Mouse (Mus musculus) kidney, embryonic 14.5 days (tissue): ENCODE results near the gene Smg5. TPM values are rescaled to one million over a fixed set of nuclear protein-coding genes. Genes with fewer than 3 reads are reported as not detected.
"Not testable (repeated sequence)": the region's sequence is repeated elsewhere in the genome, so short reads cannot be mapped to it uniquely, and the experiment has no call there.

ENCODE experiments used
- ATAC-seq: fragments of 200-750 bp; cut with Nextera tagmentation; 2 replicates; pipeline ENCODE4 v1.8.0; 2017; ENCODE audit warnings: moderate number of reproducible peaks, mild to moderate bottlenecking, moderate TSS enrichment, moderate library complexity; ENCODE audit not compliant: low FRiP score, low TSS enrichment
- H3K27ac ChIP-seq: fragments of 300-500 bp; sonication (generic); 2 replicates; pipeline ENCODE4 v1.5.1; 2014; ENCODE audit warnings: low read depth, mild to moderate bottlenecking, low read length, moderate library complexity, mixed read lengths
- H3K27me3 ChIP-seq: fragments of 300-500 bp; sonication (generic); 2 replicates; pipeline ENCODE4 v1.6.1; 2014; ENCODE audit warnings: mild to moderate bottlenecking, low read length; ENCODE audit not compliant: control insufficient read depth, insufficient read depth
- H3K36me3 ChIP-seq: fragments of 300-500 bp; sonication (generic); 2 replicates; pipeline ENCODE4 v1.6.1; 2014; ENCODE audit warnings: low read length, mixed read lengths; ENCODE audit not compliant: control insufficient read depth, insufficient read depth
- H3K4me1 ChIP-seq: fragments of 300-500 bp; sonication (generic); 2 replicates; pipeline ENCODE4 v1.6.1; 2014; ENCODE audit warnings: low read length, mixed read lengths; ENCODE audit not compliant: control insufficient read depth, insufficient read depth
- H3K4me2 ChIP-seq: fragments of 300-500 bp; sonication (generic); replicated peaks from 2 replicates; pipeline ENCODE4 v1.6.1; 2014; ENCODE audit warnings: low read depth, mild to moderate bottlenecking, low read length
- H3K4me3 ChIP-seq: fragments of 300-500 bp; sonication (generic); 2 replicates; pipeline ENCODE4 v1.5.1; 2014; ENCODE audit warnings: mild to moderate bottlenecking, low read length
- H3K9ac ChIP-seq: fragments of 300-500 bp; sonication (generic); 2 replicates; pipeline ENCODE4 v1.6.1; 2014; ENCODE audit warnings: low read depth, mild to moderate bottlenecking, low read length, moderate library complexity
- H3K9me3 ChIP-seq: fragments of 300-500 bp; sonication (generic); 2 replicates; pipeline ENCODE4 v1.6.1; 2016; ENCODE audit warnings: low read length; ENCODE audit not compliant: control insufficient read depth
- WGBS: fragments of 180-500 bp; shearing (Covaris S2); extraction: QIAGEN DNeasy Blood & Tissue Kit; methylation state at CpG from one replicate; pipeline ENCODE4 v1.1.7; 2014; 5-methylcytosine and 5-hydroxymethylcytosine counted together
- polyA plus RNA-seq: library from polyadenylated mRNA; unstranded; fragments of >200 nt; fragmentation: Nextera tagmentation; extraction: Ambion mirVana; gene quantifications from 2 replicates; pipeline ENCODE4 v1.2.1, GENCODE M21; 2014

Smg5 gene
- polyA plus RNA-seq: 36.5 and 47.4 TPM in 2 replicates

DNA sequence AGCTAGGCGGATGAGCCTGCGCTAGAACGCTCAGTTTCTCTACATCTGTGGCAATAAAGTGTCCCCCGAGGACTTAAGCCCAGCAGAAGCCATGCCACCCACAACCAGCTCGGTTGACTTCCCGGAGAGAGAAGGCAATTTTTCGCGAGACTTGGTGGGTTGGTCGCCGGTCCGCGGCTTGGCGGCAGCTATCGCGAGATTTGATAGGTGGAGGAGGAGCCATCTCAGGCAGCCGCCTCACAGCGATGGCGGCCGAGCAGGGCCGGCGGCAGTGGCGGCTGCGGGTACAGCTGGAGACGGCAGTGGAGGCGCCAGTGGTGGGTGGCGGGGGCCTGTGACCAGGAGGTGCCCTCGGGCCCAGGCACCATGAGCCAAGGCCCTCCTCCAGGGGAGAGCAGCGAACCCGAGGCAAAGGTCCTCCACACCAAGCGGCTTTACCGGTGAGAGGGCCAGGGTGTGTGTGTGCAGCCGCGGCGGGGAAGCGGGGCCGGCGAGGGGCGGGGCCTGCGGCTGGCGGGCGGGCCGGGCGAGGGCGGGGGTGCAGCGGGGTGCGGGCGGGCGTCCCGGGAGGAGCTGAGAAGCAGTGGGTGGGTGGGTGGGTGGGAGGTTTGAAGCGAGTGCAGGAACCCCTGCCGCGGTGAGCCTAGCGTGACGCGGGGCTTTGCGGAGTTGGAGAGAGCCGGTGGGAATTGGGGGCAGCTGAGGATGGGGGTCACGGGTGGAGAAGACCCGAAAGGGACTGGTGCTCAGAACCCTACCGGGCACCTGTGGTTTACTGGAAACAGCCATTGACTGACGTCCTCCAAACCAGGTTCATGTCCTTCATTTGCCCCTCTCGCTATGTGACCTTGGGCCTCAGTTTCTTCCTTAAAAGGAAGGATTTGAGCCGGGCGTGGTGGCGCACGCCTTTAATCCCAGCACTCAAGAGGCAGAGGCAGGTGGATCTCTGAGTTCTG, at the start of gene Smg5, which contains the start of gene Tmem79:
Gene Smg5 (plus strand): TSS at position 203 of the 956 bp plus-strand sequence.
Gene Tmem79 (minus strand): TSS at position 91 of the 956 bp plus-strand sequence.
- no peaks in the 10 kb centered on the region for H3K9me3 ChIP-seq
- peak within 1 kb of the TSS; percentile 50 for H3K4me2 ChIP-seq
- peak within 1 kb of the TSS; percentile 54 for H3K4me3 ChIP-seq
- no peaks in the 10 kb centered on the region for H3K27me3 ChIP-seq
- whole genome bisulfite sequencing: 2% methylated on average over 59 of the region's 66 CpGs
- ATAC-seq: peak; percentile 95
- H3K9ac ChIP-seq: peak within 1 kb of the TSS; percentile 70
- H3K4me1 ChIP-seq: peaks cover 14% of the 10 kb centered on the region
- peaks cover 8% of the 10 kb centered on the region; the same call in 1 of the 2 replicates for H3K36me3 ChIP-seq
- H3K27ac ChIP-seq: peak within 1 kb of the TSS; percentile 89

- Histone ChIP-seq H3K27ac (no peak within 1 kb of the TSS), H3K36me3 (no peaks in the 10 kb centered on the region; the same call in 1 of the 2 replicates), H3K4me2 (no peak within 1 kb of the TSS), H3K9me3 (no peaks in the 10 kb centered on the region), H3K4me1 (no peaks in the 10 kb centered on the region), H3K27me3 (no peaks in the 10 kb centered on the region), H3K4me3 (no peak within 1 kb of the TSS), H3K9ac (no peak within 1 kb of the TSS)
- 92% methylated on average over 4 of the region's 4 CpGs for WGBS
- no peak for ATAC-seq
Observed at GRCm38 (mm10) chr3:88287110-88287509, 49.0 kb upstream of the Smg5 start, which contains the start of gene Gm38392. TSS of gene Gm38392 (minus strand) at chr3:88287210.

DNA sequence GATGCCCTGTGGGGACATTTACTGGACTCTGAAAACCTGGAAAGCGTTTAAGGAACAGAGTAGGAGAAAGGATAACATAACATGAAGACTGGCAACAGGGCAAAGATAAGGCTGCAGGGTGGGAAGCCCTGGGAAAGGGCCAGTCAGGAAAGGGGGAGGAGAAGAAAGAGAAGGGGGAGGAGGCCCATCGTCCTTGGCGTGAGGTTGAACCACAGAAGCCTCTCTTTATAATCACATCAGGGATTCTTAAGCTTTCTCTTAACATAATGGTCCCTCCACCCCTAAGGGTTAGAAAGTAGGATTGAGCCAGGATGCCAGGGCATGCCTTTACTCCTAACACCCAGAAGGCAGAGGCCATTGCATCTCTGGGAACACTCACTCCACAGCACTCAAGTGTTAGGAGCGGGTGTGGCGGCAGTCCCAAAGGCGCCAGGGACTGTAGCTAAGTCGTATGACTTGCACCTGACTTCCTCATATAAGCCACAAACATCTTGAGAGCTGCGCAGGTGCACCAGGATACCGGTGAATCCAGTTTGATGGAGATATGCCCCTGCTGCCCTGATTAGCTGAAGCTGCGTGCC, 47.8 kb upstream of the Smg5 start:
- WGBS: 84% methylated on average over 8 of the region's 10 CpGs
- not testable (repeated sequence) for ATAC-seq, H3K27ac ChIP-seq

DNA sequence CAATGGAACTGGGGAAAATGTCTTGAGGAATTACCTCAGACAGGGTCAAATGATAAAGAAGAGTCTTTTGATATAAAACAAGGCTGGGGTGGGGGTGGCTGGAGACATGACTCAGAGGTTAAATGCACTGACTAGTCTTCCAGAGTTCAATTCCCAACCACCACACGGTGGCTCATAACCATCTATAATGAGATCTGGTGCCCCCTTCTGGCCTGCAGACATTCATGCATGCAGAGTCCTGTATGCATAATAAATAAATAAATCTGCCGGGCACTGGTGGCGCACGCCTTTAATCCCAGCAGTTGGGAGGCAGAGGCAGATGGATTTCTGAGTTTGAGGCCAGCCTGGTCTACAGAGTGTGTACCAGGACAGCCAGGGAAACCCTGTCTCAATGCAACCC, 44.1 kb upstream of the Smg5 start:
- WGBS: 57% methylated on average over 4 of the region's 4 CpGs
- no peaks in the 10 kb centered on the region for H3K9me3 ChIP-seq
- ATAC-seq: no peak
- no peak overlapping the region for H3K4me3 ChIP-seq
- H3K36me3 ChIP-seq: no peaks in the 10 kb centered on the region; the same call in 1 of the 2 replicates
- no peaks in the 10 kb centered on the region for H3K27me3 ChIP-seq
- peaks cover 5% of the 10 kb centered on the region for H3K4me1 ChIP-seq
- H3K27ac ChIP-seq: no peak overlapping the region
- H3K4me2 ChIP-seq: no peak overlapping the region
- H3K9ac ChIP-seq: no peak overlapping the region

More for the DNA sequence above, 47.8 kb upstream of the Smg5 start:
- H3K4me3 ChIP-seq, H3K4me1 ChIP-seq, H3K27me3 ChIP-seq, H3K4me2 ChIP-seq, H3K9me3 ChIP-seq, H3K9ac ChIP-seq, H3K36me3 ChIP-seq: not testable (repeated sequence)

DNA sequence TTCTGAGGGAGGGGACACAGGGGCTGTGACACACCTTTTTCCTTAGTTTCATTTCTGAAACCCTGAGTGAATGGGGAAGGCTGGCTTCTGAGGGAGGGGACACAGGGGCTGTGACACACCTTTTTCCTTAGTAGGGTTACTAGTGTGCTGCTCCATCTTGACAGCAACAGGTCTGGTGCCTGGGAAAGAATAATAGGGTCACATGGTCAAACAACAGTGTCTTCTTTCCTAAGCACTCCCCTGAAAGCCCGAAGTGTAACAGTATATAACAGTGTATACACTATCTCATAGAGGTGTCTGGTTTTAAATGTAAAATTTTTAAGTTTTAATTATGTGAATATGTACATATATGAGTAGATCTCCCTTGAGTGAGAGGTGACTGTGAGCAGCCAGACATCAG, 40.8 kb upstream of the Smg5 start:
- H3K4me2 ChIP-seq: peak overlapping the region; percentile 57
- ATAC-seq: not testable (repeated sequence)
- peak overlapping the region; percentile 69; the same call in 1 of the 2 replicates for H3K9ac ChIP-seq

GRCm38 (mm10) chr3:88296110-88296560, 39.9 kb upstream of the Smg5 start:
- Histone ChIP-seq H3K4me2 (peak overlapping the region; percentile 57), H3K4me3 (peak overlapping the region; percentile 81), H3K9ac (peak overlapping the region; percentile 69), H3K36me3 (peaks cover 24% of the 10 kb centered on the region), H3K27me3 (no peaks in the 10 kb centered on the region), H3K4me1 (peaks cover 19% of the 10 kb centered on the region), H3K27ac (peak overlapping the region; percentile 88), H3K9me3 (no peaks in the 10 kb centered on the region)
- 2% methylated on average over 12 of the region's 12 CpGs for WGBS
- ATAC-seq: peak; percentile 14; the same call in 1 of the 2 replicates

More for the DNA sequence above, 40.8 kb upstream of the Smg5 start:
- H3K36me3 ChIP-seq: peaks cover 15% of the 10 kb centered on the region
- peak overlapping the region; percentile 81; the same call in 1 of the 2 replicates for H3K4me3 ChIP-seq
- 35% methylated on average over 1 of the region's 1 CpGs for WGBS
- peaks cover 19% of the 10 kb centered on the region for H3K4me1 ChIP-seq
- H3K9me3 ChIP-seq, H3K27me3 ChIP-seq, H3K27ac ChIP-seq: not testable (repeated sequence)

- WGBS: under 1% methylated on average over 44 of the region's 44 CpGs
- Histone ChIP-seq H3K9ac (peak within 1 kb of the TSS; percentile 88), H3K27me3 (no peaks in the 10 kb centered on the region), H3K9me3 (no peaks in the 10 kb centered on the region), H3K4me1 (peaks cover 19% of the 10 kb centered on the region), H3K4me2 (peak within 1 kb of the TSS; percentile 87), H3K27ac (peak within 1 kb of the TSS; percentile 91), H3K4me3 (peak within 1 kb of the TSS; percentile 81), H3K36me3 (peaks cover 30% of the 10 kb centered on the region)
- peak; percentile 99 for ATAC-seq
Observed at GRCm38 (mm10) chr3:88296561-88297318, 39.3 kb upstream of the Smg5 start, which contains the start of the genes Tsacc and Cct3. TSS of gene Tsacc (minus strand) at chr3:88296999. TSS of gene Cct3 (plus strand) at chr3:88297116.

- peak overlapping the region; percentile 91 for H3K27ac ChIP-seq
- no peak for ATAC-seq
- peaks cover 37% of the 10 kb centered on the region for H3K36me3 ChIP-seq
- H3K4me3 ChIP-seq: peak overlapping the region; percentile 81
- under 1% methylated on average over 30 of the region's 30 CpGs for WGBS
- no peaks in the 10 kb centered on the region for H3K9me3 ChIP-seq
- H3K27me3 ChIP-seq: no peaks in the 10 kb centered on the region
- H3K4me1 ChIP-seq: peaks cover 19% of the 10 kb centered on the region
- H3K4me2 ChIP-seq: peak overlapping the region; percentile 87
- H3K9ac ChIP-seq: peak overlapping the region; percentile 88
Observed at GRCm38 (mm10) chr3:88297321-88297851, 38.7 kb upstream of the Smg5 start.
